Mouse (Mus musculus) B cell, adult 67 days (primary cell): ENCODE data around the gene Fem1a. TPM values are rescaled to one million over a fixed set of nuclear protein-coding genes. Genes with fewer than 3 reads are reported as not detected.

Experiments
- total RNA-seq, 2 experiments: library from RNA; stranded (reverse); gene quantifications; 4 replicates each; pipeline ENCODE4 v1.2.4; 2023

Gene Fem1a
- 10 to 100 TPM; 31.8 to 31.9 TPM for total RNA-seq

DNA sequence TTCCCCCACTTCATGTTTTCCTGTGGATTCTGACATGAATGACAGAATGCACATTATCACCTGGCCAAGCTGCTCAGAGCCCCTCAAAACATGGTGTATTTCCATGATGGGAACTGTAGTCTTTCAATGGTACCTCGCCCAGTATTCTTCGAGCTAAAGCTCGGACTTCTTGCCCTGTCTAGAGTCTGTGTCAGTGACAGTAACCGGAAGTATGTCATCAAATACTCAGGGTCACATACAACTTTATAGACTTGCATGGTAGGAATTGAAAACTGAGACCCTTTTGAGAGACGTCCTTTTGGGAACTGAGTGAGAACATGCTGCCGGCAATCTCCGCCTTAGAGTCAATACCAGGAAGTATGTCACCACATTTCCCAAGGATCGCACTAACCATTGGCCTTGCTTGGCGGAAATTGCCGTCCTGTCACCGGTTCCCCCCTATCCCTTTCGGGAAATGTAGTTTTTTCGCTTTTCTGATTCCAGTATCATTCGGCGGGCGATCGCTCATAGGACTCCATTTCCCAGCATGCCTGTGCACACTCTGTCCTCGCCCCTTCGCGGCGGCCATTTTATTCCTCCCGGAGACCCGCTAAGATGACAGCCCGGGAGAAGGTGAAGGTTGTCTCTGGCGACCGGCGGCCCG lies at the start of gene Fem1a:
Gene Fem1a (plus strand): TSS at position 572 of the 643 bp plus-strand sequence.

DNA sequence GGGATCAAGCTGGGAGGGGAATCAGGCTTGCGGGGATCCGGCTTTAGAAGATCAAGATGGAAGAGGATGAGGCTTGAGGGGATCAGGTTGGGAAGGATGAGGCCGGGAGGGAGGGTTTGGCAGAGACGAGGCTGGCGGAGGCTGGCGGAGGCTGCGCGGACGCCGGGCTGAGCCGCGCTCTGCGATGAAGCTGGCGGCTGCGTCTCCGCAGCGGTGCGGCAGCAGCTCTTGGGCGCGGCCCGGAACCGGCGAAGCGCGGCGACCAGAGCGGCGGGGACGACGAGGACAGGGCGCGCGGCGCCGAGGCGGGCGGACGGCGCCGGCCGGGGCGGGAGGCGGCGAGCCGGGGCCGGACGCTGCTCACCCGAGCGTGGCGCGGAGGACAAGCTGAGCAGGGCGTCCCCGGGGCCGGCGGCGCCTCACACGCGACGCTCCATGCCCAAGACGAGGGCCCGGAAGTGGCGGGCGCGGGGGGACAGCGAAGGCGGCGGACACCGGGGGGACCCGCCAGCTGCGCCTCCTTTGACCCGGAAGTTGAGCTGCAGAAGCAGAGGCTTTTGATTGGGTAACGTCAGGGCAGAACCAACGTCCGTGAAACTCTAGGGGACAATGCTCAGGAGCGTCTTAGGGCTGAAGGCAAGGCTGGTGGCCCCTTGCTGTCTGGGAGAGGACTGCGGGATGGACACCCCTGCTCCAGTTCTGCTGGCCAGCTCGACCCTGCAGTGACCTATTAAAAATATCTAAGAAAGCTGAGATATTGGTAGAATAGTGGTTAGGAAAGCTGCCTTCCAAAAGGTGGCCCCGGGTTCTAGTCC lies 38.0 kb upstream of the Fem1a start, which contains the start of gene Dpp9:
Gene Dpp9 (minus strand): TSS at position 529 of the 815 bp plus-strand sequence.

GRCm38 (mm10) chr17:56276643-56277566 lies 20.3 kb downstream of the Fem1a start, which contains the start of gene Ticam1:
TSS of gene Ticam1 (minus strand) at chr17:56276786.

GRCm38 (mm10) chr17:56292531-56293222 lies 36.1 kb downstream of the Fem1a start, which contains the start of gene Plin3:
TSS of gene Plin3 (minus strand) at chr17:56292873.

DNA sequence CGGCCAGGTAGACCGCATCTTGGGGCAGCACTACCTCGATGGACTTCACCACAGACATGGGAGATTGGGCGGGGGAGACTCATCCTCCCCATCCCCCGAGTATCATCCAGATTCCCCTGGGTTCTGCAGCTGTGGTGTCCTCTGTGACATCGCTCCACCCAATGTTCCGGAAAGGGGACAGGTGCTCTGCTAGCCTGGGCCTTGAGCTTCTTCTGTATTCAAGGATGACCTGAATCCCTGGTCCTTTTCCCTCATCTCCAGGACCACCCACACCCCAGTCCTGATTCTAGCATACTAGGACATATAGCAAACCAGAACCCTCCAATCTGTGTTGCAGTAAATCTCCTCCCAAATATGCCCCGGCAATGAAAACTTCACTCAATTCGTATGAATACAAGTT lies 43.6 kb downstream of the Fem1a start, which contains the start of gene Arrdc5:
Gene Arrdc5 (minus strand): TSS at position 101 of the 400 bp plus-strand sequence.

GRCm38 (mm10) chr17:56303160-56303846 lies 46.7 kb downstream of the Fem1a start, which contains the start of gene Uhrf1:
TSS of gene Uhrf1 (plus strand) at chr17:56303321.

Other genes starting within 250 kb of the Fem1a start
- 100 to 1,000 TPM in 1 of 2 experiments, 10 to 100 TPM in 1; 90.7 to 101 TPM for gene Sh3gl1, start 220.2 kb upstream of the Fem1a start, total RNA-seq
- gene Chaf1a, start 216.4 kb upstream of the Fem1a start, total RNA-seq, result 1 to 10 TPM; 2.9 to 3.3 TPM
- gene Ubxn6, start 181.8 kb upstream of the Fem1a start, total RNA-seq, result 10 to 100 TPM; 55.0 to 65.0 TPM
- gene Hdgfl2, start 177.2 kb upstream of the Fem1a start, total RNA-seq, result 100 to 1,000 TPM; 121 to 127 TPM
- gene Plin4, start 147.0 kb upstream of the Fem1a start, total RNA-seq, result not detected
- gene Plin5, start 139.2 kb upstream of the Fem1a start, total RNA-seq, result not detected
- not detected for gene Lrg1, start 134.8 kb upstream of the Fem1a start, total RNA-seq
- gene Sema6b, start 116.5 kb upstream of the Fem1a start, total RNA-seq, result under 1 TPM; 0.87 to 0.92 TPM
- under 1 TPM; 0.33 to 0.46 TPM for gene Tnfaip8l1, start 94.3 kb upstream of the Fem1a start, total RNA-seq
- gene Mydgf, start 72.9 kb upstream of the Fem1a start, total RNA-seq, result 10 to 100 TPM; 45.9 to 46.6 TPM
- 10 to 100 TPM; 53.3 to 54.6 TPM for gene Dpp9, start 37.9 kb upstream of the Fem1a start, total RNA-seq
- gene Ticam1, start 20.0 kb downstream of the Fem1a start, total RNA-seq, result 10 to 100 TPM; 25.3 to 27.6 TPM
- gene Plin3, start 36.1 kb downstream of the Fem1a start, total RNA-seq, result 10 to 100 TPM; 16.4 to 18.5 TPM
- not detected for gene Arrdc5, start 43.5 kb downstream of the Fem1a start, total RNA-seq
- gene Uhrf1, start 46.5 kb downstream of the Fem1a start, total RNA-seq, result 10 to 100 TPM in 1 of 2 experiments, 1 to 10 TPM in 1; 7.8 to 10.9 TPM
- gene Kdm4b, start 69.3 kb downstream of the Fem1a start, total RNA-seq, result 10 to 100 TPM; 70.4 to 70.5 TPM
- gene Ptprs, start 219.7 kb downstream of the Fem1a start, total RNA-seq, result 10 to 100 TPM; 15.0 to 15.7 TPM